Mouse (Mus musculus): ENCODE results near the gene Tgfbr2. TPM values are rescaled to one million over a fixed set of nuclear protein-coding genes. Genes with fewer than 3 reads are reported as not detected.

The Tgfbr2 gene
- polyA plus RNA-seq, 1 experiment from 2014 or later: 108 TPM

GRCm38 (mm10) chr9:116162866-116163374 lies 12.2 kb downstream of the Tgfbr2 start:
- H3K27me3 ChIP-seq: no peaks in the 10 kb centered on the region
- no peak for TF ChIP-seq CTCF (IDR thresholded peaks at IDR 0.05)
- POLR2A ChIA-PET: no interaction called here
- ATAC-seq: no peak
- no peak for DNase-seq (ENCODE audit: low read depth, low spot score)
- in situ Hi-C loops (cut with MboI; ENCODE audit: low pct_unique_long_range_greater_than_20kb): no loop called here
- CTCF ChIA-PET: interaction anchor here (0.6 kb wide), 1 partner anchor 13 kb away, joined by 3 read pairs; no protein-coding TSS in a partner anchor

DNA sequence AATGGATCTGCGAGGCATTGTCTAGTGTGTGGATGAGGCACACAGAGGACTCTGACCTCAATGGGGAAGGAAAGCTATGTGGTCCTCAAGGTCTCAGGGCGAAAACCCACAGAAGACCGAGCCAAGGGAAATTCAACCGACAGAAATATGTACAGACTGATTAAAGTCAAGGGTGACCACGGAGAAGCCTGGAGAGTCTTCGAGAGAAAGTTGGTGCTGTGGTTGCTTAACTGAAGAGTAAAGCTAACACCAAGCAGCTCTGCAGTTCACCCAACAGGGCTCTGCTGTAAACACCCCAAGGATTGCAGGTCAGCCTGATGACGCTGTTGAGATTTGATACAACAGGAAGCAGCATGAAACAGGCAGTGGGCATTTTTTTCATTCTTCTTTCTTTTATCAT lies 14.3 kb downstream of the Tgfbr2 start:
- DNase-seq (ENCODE audit: low read depth, low spot score) (no peak), ATAC-seq (no peak)
- in situ Hi-C loops (cut with MboI; ENCODE audit: low pct_unique_long_range_greater_than_20kb): no loop called here
- TF ChIP-seq CTCF (IDR thresholded peaks at IDR 0.05): no peak
- H3K27me3 ChIP-seq: no peaks in the 10 kb centered on the region
- POLR2A ChIA-PET: no interaction called here
- CTCF ChIA-PET: no interaction called here

DNA sequence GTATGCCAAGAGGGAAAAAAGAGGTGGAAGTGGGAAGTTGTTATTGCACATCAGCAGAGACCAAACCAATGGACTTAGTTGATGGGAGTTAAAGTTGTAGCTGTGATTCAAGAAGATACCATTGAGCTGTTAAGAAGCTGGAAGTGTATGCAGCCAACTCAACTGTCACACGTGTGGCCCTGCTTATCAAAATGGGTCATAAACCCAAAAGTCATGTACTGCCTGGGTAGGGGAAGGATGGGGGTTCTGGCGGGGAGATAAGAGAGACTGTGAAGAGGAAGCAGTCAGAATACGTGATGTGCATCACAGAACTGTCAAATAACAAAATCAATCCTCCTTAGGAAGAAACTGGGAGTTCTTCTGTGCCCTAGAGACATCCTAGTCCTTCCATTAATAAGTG lies 15.1 kb downstream of the Tgfbr2 start:
- no peak for TF ChIP-seq CTCF (IDR thresholded peaks at IDR 0.05)
- CTCF ChIA-PET: no interaction called here
- no peaks in the 10 kb centered on the region for H3K27me3 ChIP-seq
- DNase-seq (ENCODE audit: low read depth, low spot score): no peak
- POLR2A ChIA-PET: interaction anchor here (0.7 kb wide), 1 partner anchor 236 kb away, joined by 3 read pairs; no protein-coding TSS in a partner anchor
- ATAC-seq: no peak
- in situ Hi-C loops (cut with MboI; ENCODE audit: low pct_unique_long_range_greater_than_20kb): no loop called here

DNA sequence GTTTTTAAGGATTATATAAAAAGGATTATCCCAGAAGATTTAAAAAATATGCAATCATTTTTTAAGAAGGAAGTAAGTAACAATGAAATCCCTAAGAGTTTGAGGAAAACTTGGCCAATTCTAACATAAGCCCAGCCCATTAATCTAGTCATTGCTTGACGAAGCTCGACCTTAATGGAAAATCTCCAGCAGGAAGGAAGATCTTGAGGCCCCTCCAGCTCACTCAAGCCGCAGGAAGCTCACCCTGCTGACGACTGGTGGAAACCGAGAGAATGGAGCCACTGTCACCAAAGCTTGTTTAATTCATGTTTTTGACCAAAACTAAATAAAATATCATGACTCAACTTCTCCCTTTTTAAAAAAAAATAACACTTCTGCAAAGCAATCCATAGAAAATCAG lies 18.7 kb downstream of the Tgfbr2 start:
- DNase-seq (ENCODE audit: low read depth, low spot score) (no peak), ATAC-seq (no peak)
- no peaks in the 10 kb centered on the region for H3K27me3 ChIP-seq
- no peak for TF ChIP-seq CTCF (IDR thresholded peaks at IDR 0.05)
- POLR2A ChIA-PET: interaction anchor here (0.6 kb wide), 1 partner anchor 17 kb away, joined by 11 read pairs; no protein-coding TSS in a partner anchor
- in situ Hi-C loops (cut with MboI; ENCODE audit: low pct_unique_long_range_greater_than_20kb): no loop called here
- CTCF ChIA-PET: no interaction called here

DNA sequence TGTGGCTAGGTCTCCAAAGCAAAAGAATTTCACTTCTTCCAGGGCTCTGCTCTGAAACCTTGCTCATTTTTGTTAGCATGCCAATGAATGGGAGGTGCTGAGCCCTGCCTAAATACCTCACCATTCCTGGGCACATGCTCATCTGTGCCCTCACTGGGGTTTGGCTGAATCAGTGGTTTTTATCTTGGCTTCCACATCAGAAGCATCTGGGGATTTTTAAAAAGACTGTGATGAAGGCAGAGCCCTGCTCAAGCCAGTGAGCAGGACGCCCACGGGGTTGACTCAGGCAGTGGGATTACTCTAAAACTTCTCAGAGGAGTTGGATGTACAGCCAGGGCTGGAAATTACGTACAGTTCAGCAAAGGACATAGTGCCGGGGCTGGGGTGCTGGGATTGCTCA lies 22.3 kb downstream of the Tgfbr2 start:
- ATAC-seq (peak; percentile 95), DNase-seq (ENCODE audit: low read depth, low spot score) (peak; percentile 93)
- no peak for TF ChIP-seq CTCF (IDR thresholded peaks at IDR 0.05)
- in situ Hi-C loops (cut with MboI; ENCODE audit: low pct_unique_long_range_greater_than_20kb): no loop called here
- POLR2A ChIA-PET: no interaction called here
- CTCF ChIA-PET: no interaction called here
- H3K27me3 ChIP-seq: no peaks in the 10 kb centered on the region

DNA sequence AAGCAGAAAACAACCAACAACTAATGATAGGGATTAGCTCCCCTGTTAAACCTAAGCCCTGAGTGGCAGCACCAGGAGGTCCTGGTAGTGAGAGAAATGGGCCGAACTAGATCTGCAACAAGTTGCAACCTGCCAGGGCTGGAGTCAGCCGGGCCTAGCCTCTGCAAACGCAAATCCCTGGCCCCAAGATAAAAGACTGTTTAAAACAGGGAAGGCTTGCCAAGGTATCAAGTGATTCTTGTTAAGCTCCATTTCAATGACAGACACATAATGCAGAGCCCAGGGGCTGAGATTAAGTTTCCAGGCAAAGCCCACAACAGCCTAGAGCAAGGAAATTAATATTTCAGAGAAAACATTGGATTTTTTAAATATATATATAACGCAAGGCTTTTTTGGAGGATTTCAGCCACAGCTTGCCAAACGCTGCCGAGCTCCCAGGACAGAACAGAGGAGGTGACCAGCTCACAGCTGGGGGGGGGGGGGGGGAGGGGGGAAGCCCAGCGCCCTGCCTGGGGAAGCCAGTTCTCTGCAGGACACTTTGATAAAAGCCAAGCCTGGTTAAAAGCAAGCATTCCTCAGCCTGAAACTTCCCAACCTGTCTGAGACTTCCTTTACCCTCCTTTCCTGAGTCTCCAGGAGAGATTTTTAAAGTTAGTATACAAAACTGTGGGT lies 24.3 kb downstream of the Tgfbr2 start:
- in situ Hi-C loops (cut with MboI; ENCODE audit: low pct_unique_long_range_greater_than_20kb): no loop called here
- H3K27me3 ChIP-seq: no peaks in the 10 kb centered on the region
- DNase-seq (ENCODE audit: low read depth, low spot score) (peak; percentile 35), ATAC-seq (no peak)
- TF ChIP-seq CTCF (IDR thresholded peaks at IDR 0.05): no peak
- ChIA-PET POLR2A (no interaction called here), CTCF (no interaction called here)

DNA sequence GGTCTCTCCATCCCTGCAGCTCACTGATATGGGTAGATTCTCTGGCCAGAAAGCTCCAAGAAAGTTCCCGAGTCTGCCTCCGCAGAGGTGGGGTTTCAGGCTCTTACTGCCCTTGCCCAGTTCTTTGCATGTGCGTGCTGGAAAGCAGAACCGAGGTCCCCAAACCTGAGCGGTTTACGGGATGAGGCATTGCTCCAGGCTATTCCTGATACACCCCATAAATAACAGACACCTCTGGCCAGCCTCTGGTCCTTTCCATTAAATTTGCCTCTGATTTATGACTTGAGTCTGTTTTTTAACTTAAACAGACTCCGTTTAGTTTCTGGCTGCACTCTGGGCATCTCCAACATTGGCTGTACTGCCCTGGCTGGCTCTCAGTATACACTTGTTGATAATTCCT lies 26.4 kb downstream of the Tgfbr2 start:
- POLR2A ChIA-PET: no interaction called here
- H3K27me3 ChIP-seq: no peaks in the 10 kb centered on the region
- ATAC-seq: no peak
- CTCF ChIA-PET: no interaction called here
- DNase-seq (ENCODE audit: low read depth, low spot score): no peak
- in situ Hi-C loops (cut with MboI; ENCODE audit: low pct_unique_long_range_greater_than_20kb): no loop called here
- TF ChIP-seq CTCF (IDR thresholded peaks at IDR 0.05): no peak

DNA sequence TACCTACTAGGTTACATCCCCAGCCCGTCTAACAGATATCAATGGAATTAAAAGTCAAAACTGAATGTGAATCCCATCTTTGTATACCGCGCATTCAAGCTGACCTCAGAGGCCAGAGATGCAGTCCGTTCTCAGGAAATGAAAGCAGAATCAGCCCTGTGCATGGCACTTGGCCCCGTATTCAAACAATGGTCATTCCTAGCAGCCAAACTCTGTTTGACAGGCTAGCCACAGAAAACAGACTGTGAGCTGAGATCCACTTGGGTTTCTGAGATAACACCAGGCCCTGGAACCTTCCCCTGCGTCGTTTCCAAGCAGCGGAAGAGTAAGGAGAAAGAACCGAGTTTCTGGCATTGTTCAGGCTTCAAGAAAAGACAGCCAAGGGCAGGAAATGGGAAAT lies 28.9 kb downstream of the Tgfbr2 start:
- TF ChIP-seq CTCF (IDR thresholded peaks at IDR 0.05): no peak
- ChIA-PET POLR2A (interaction anchor here (1.0 kb wide), 1 partner anchor 9 kb away, joined by 3 read pairs; no protein-coding TSS in a partner anchor), CTCF (no interaction called here)
- in situ Hi-C loops (cut with MboI; ENCODE audit: low pct_unique_long_range_greater_than_20kb): no loop called here
- ATAC-seq: no peak
- DNase-seq (ENCODE audit: low read depth, low spot score): no peak
- no peaks in the 10 kb centered on the region for H3K27me3 ChIP-seq

GRCm38 (mm10) chr9:116145231-116145641 lies 29.9 kb downstream of the Tgfbr2 start:
- ATAC-seq (no peak), DNase-seq (ENCODE audit: low read depth, low spot score) (no peak)
- in situ Hi-C loops (cut with MboI; ENCODE audit: low pct_unique_long_range_greater_than_20kb): no loop called here
- no peaks in the 10 kb centered on the region for H3K27me3 ChIP-seq
- POLR2A ChIA-PET: no interaction called here
- no peak for TF ChIP-seq CTCF (IDR thresholded peaks at IDR 0.05)
- CTCF ChIA-PET: no interaction called here

GRCm38 (mm10) chr9:116140422-116140821 lies 34.7 kb downstream of the Tgfbr2 start:
- no peak for TF ChIP-seq CTCF (IDR thresholded peaks at IDR 0.05)
- ChIA-PET POLR2A (no interaction called here), CTCF (interaction anchor here (1.3 kb wide), 1 partner anchor 35 kb away, joined by 3 read pairs; no protein-coding TSS in a partner anchor)
- no peak for ATAC-seq
- DNase-seq (ENCODE audit: low read depth, low spot score): no peak
- no peaks in the 10 kb centered on the region for H3K27me3 ChIP-seq
- in situ Hi-C loops (cut with MboI; ENCODE audit: low pct_unique_long_range_greater_than_20kb): no loop called here

DNA sequence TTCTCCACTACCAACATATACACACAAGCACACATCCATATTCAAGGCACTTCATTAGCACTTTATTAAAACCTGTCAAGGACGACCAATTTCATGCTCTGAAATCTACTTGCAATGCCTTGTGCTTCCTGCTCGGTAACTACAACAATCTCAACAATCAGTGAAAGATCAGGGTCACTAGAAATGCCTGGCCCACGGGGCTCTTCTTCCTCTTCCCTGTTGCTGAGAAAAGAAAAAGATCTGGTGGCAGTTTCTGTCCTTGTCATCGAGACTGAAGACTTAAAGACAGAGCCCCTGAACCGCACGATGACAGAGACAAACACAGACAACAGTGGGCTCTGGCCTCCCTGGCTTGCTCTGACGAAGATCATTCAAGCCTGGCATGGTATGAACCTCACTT lies 35.6 kb downstream of the Tgfbr2 start:
- ATAC-seq (no peak), DNase-seq (ENCODE audit: low read depth, low spot score) (no peak)
- ChIA-PET CTCF (no interaction called here), POLR2A (interaction anchor here (1.1 kb wide), 1 partner anchor 34 kb away, joined by 4 read pairs; no protein-coding TSS in a partner anchor)
- TF ChIP-seq CTCF (IDR thresholded peaks at IDR 0.05): no peak
- no peaks in the 10 kb centered on the region for H3K27me3 ChIP-seq
- in situ Hi-C loops (cut with MboI; ENCODE audit: low pct_unique_long_range_greater_than_20kb): no loop called here
